Mouse (Mus musculus): Measurements from ENCODE around the gene Cnnm3.

DNA sequence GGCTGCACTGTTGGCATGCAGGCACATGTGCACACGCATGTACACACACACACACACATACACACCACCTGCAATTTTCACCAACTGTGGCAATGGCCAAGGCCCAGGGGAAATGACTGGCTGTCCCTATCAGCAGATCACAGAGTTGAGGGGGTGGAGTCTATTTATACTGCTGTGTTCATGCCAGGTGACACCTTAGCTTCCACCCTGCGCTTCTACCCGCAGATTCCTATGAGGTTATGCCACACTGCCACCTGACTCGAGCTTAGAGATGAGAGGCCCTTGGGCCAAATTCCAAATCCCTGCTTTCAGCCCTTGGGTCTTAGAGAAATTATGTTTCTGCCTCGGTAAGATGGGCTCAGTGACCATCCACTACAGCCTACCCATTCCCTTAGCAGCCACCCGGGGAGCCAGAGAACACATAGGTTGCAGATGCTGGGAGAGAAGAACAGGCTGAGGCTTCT is 23.0 kb downstream of the Cnnm3 start:
- TF ChIP-seq HCFC1 (IDR thresholded peaks at IDR 0.05; ENCODE audit: borderline replicate concordance, insufficient read depth, low read length) (no peak), ZC3H11A (IDR thresholded peaks at IDR 0.05; ENCODE audit: borderline replicate concordance, low read depth, low read length) (no peak), CHD2 (IDR thresholded peaks at IDR 0.05; ENCODE audit: low read depth, low read length) (no peak), ZNF384 (IDR thresholded peaks at IDR 0.05; ENCODE audit: low read depth, low read length) (no peak)
